Comparison of ENCODE assay signal across 8 mouse cellular contexts in genomic region chr4:119293574-119294258, GRCm38 (mm10). TPM values are rescaled to one million over a fixed set of nuclear protein-coding genes. Genes with fewer than 3 reads are reported as not detected.
DNase-seq lines count a peak whose midpoint lies in the region; ATAC-seq and TF ChIP-seq lines count a peak whose summit lies in the region.

No protein-coding gene starts in this region.

- TF ChIP-seq EP300 in lung, postnatal 0 days (IDR thresholded peaks at IDR 0.05): no peak

- H3K9ac ChIP-seq in heart, embryonic 14.5 days (ENCODE audit: low read length): peak overlapping the region; percentile 87
- H3K9ac ChIP-seq in lung, postnatal 0 days (replicated peaks; ENCODE audit: low read depth): peak overlapping the region; percentile 60

- peak overlapping the region; percentile 98 for H3ac ChIP-seq in C2C12 (ENCODE audit: control insufficient read depth, insufficient read length, low read depth)

- H3K9me3 ChIP-seq in heart, embryonic 14.5 days (ENCODE audit: control insufficient read depth, low read length): no peaks in the 10 kb centered on the region
- no peaks in the 10 kb centered on the region for H3K9me3 ChIP-seq in lung, postnatal 0 days (ENCODE audit: low read length)

- H3K4me2 ChIP-seq in heart, embryonic 14.5 days (ENCODE audit: low read length): peak overlapping the region; percentile 92
- peak overlapping the region; percentile 96 for H3K4me2 ChIP-seq in lung, postnatal 0 days (replicated peaks; ENCODE audit: low read depth, low read length)

- peak; percentile 48 for ATAC-seq in heart, embryonic 14.5 days (ENCODE audit: insufficient number of reproducible peaks, insufficient read depth, low FRiP score, low read depth)
- peak; percentile 25 for ATAC-seq in lung, postnatal 0 days

- H3K4me1 ChIP-seq in heart, embryonic 14.5 days (ENCODE audit: control insufficient read depth in 2 of 2, insufficient read depth in 2 of 2, low read length in 2 of 2): peaks cover 7 to 15% of the 10 kb centered on the region in 2 experiments
- no peaks in the 10 kb centered on the region for H3K4me1 ChIP-seq in lung, postnatal 0 days (ENCODE audit: insufficient read depth, low read depth, low read length)

- TF ChIP-seq CTCF in C2C12 (IDR thresholded peaks at IDR 0.05; ENCODE audit: control insufficient read depth, insufficient read depth, insufficient read length): no peak
- no peak for TF ChIP-seq CTCF in lung, postnatal 0 days (IDR thresholded peaks at IDR 0.05)

- peak overlapping the region; percentile 10 to 91; a peak in 2 of 4 replicates for H3K27ac ChIP-seq in heart, embryonic 14.5 days (replicated peaks in 1 of 2; ENCODE audit: control insufficient read depth in 1 of 2, insufficient read depth in 1 of 2, low read depth in 2 of 2, low read length in 2 of 2)
- peak overlapping the region; percentile 74 for H3K27ac ChIP-seq in lung, postnatal 0 days (ENCODE audit: low read length)

- H3K79me2 ChIP-seq in C2C12 (ENCODE audit: control insufficient read depth, insufficient read depth): peaks cover 64% of the 10 kb centered on the region

- H3K79me3 ChIP-seq in C2C12 (ENCODE audit: low read depth): peaks cover 52% of the 10 kb centered on the region

- peak overlapping the region; percentile 76 for H3K4me3 ChIP-seq in C2C12 (ENCODE audit: insufficient read depth, poor library complexity, severe bottlenecking)
- H3K4me3 ChIP-seq in heart, embryonic 14.5 days (ENCODE audit: control insufficient read depth in 1 of 2, insufficient read depth in 1 of 2, low read depth in 1 of 2, low read length in 2 of 2): peak overlapping the region; percentile 90 to 96
- H3K4me3 ChIP-seq in lung, postnatal 0 days (ENCODE audit: low read depth, low read length): peak overlapping the region; percentile 87

- peaks cover 40% of the 10 kb centered on the region for H3K36me3 ChIP-seq in C2C12 (ENCODE audit: control insufficient read depth, insufficient read depth)
- peaks cover 15% of the 10 kb centered on the region for H3K36me3 ChIP-seq in heart, embryonic 14.5 days (ENCODE audit: control insufficient read depth, insufficient read depth, low read length)
- H3K36me3 ChIP-seq in lung, postnatal 0 days (ENCODE audit: insufficient read depth, low read length): no peaks in the 10 kb centered on the region

- no peaks in the 10 kb centered on the region for H3K27me3 ChIP-seq in C2C12 (ENCODE audit: control insufficient read depth, insufficient read depth, insufficient read length)
- H3K27me3 ChIP-seq in heart, embryonic 14.5 days (ENCODE audit: control insufficient read depth, insufficient read depth, low read length): no peaks in the 10 kb centered on the region
- no peaks in the 10 kb centered on the region for H3K27me3 ChIP-seq in lung, postnatal 0 days (replicated peaks; ENCODE audit: insufficient read depth, low read length)

- DNase-seq in R1 (ENCODE audit: low read depth, low spot score): peak; percentile 50
- DNase-seq in embryo, embryonic 11.5 days (ENCODE audit: low read depth, low spot score): peak; percentile 9
- peak; percentile 15 to 38 for DNase-seq in layer of hippocampus, postnatal 14 days (ENCODE audit: low spot score in 2 of 2)
- DNase-seq in lung, postnatal 0 days (ENCODE audit: low spot score): peak; percentile 30
- peak; percentile 46 for DNase-seq in right cerebral cortex, postnatal 14 days
- no peak for DNase-seq in yolk sac, embryonic 10.5 days (ENCODE audit: low spot score)

- WGBS in heart, embryonic 14.5 days: under 1% methylated on average over 56 of the region's 80 CpGs
- under 1% methylated on average over 32 of the region's 80 CpGs for WGBS in lung, postnatal 0 days

TF ChIP-seq in C2C12, 6 proteins besides CTCF, POLR2A, EP300 and RAD21:
- peak; percentile 48 for TF ChIP-seq MAX (IDR thresholded peaks at IDR 0.05)
- no peak for TF ChIP-seq MYOG (IDR thresholded peaks at IDR 0.05; ENCODE audit: control insufficient read depth, extremely low read depth, insufficient read length)
- TF ChIP-seq CEBPB (IDR thresholded peaks at IDR 0.05; ENCODE audit: low read depth): no peak

RNA-seq across cellular contexts. Expression of gene Ybx1, which starts 0.7 kb away (rescaled TPM):
- polyA plus RNA-seq in C2C12 (2012; fragmentation: generic; extraction: Trizol): 818 TPM
- 785 and 813 TPM in 2 replicates for polyA plus RNA-seq in heart, embryonic 14.5 days (2014; fragmentation: Nextera tagmentation; extraction: Ambion mirVana)
- 100 to 1,000 TPM; 465 to 518 TPM for total RNA-seq in layer of hippocampus, postnatal 14 days (2021)
- 391 and 412 TPM in 2 replicates for polyA plus RNA-seq in lung, postnatal 0 days (2015; fragmentation: Nextera tagmentation; extraction: Ambion mirVana)

RNA-seq across cellular contexts. Expression of gene Ppih, which starts 26.6 kb away (rescaled TPM):
- 68.2 TPM for polyA plus RNA-seq in C2C12 (2012; fragmentation: generic; extraction: Trizol)
- 45.2 and 52.6 TPM in 2 replicates for polyA plus RNA-seq in heart, embryonic 14.5 days (2014; fragmentation: Nextera tagmentation; extraction: Ambion mirVana)
- total RNA-seq in layer of hippocampus, postnatal 14 days (2021): 10 to 100 TPM; 19.9 to 20.7 TPM
- 25.7 and 25.8 TPM in 2 replicates for polyA plus RNA-seq in lung, postnatal 0 days (2015; fragmentation: Nextera tagmentation; extraction: Ambion mirVana)

RNA-seq across cellular contexts. Expression of gene Cldn19, which starts 38.5 kb away (rescaled TPM):
- polyA plus RNA-seq in C2C12 (2012; fragmentation: generic; extraction: Trizol): not detected
- not detected in 2 replicates for polyA plus RNA-seq in heart, embryonic 14.5 days (2014; fragmentation: Nextera tagmentation; extraction: Ambion mirVana)
- 1 to 10 TPM in 1 of 2 experiments, under 1 TPM in 1; 0.79 to 1.9 TPM for total RNA-seq in layer of hippocampus, postnatal 14 days (2021)
- not detected in 2 replicates for polyA plus RNA-seq in lung, postnatal 0 days (2015; fragmentation: Nextera tagmentation; extraction: Ambion mirVana)
